Mouse (Mus musculus) cerebellum, adult 18-20 months (tissue): ENCODE data around the gene Eml6.
"Not testable (repeated sequence)": the region's sequence is repeated elsewhere in the genome, so short reads cannot be mapped to it uniquely, and the experiment has no call there.

Experiments used
- DNase-seq, 2 experiments: peaks; one replicate each; pipeline ENCODE4 v3.0.0; 2021

The Eml6 gene

DNA sequence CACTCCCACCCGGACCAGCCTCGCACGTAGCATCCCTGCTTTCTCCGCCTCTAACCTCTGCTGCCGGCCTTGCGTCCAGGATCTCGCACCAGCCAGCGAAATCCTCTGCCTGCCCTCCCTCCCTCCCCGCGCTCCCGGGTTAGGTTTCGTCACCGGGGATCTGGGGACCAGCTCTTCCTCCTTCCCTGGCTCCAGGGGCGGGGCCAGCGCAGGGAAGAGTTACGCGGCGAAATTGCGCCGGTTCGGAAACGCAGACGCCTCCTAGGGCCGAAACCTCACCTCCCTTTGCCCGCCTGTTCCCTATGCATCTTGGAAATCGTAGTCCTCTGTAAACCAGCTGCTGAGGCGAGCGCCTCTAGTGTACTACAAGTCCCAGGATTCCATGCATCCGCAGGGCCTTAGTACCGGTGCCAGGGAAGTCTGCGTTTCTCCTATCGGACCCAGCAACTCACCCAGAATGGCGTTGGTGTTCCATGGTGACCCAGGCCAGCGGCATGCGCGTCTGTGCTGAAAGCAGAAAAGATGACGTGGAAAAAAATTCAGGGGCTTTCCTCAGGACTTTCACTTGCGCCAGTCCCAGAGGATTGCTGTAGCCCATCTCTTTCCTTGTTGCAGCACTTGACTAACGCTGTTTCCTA lies at the start of gene Eml6:
Gene Eml6, minus strand, starts transcription at position 199 of the 638 bp plus-strand sequence.
- peak; percentile 96 to 99 for DNase-seq

DNA sequence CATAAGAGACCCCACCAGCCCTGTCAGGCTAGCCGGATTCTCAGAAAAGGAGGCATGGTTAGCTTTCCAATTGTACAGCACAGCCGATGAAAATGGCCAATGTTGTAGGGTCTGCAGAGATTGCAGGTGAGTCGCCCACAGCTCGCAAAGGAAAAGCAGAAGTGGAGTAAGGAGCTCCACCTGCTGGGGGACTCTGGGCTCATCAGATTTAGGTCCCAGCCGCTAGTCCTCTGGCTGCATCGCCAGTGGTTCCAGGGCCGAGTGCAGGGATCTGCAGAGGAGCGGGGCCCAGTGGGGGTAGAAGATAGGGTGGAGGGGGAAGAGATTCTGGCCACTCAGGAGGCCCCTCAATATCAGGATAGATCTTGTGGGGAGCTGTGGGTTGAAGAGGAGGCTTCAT lies 31.5 kb upstream of the Eml6 start:
- no peak for DNase-seq

GRCm38 (mm10) chr11:30025144-30025543 lies 689 bp downstream of the Eml6 start:
- DNase-seq: no peak

DNA sequence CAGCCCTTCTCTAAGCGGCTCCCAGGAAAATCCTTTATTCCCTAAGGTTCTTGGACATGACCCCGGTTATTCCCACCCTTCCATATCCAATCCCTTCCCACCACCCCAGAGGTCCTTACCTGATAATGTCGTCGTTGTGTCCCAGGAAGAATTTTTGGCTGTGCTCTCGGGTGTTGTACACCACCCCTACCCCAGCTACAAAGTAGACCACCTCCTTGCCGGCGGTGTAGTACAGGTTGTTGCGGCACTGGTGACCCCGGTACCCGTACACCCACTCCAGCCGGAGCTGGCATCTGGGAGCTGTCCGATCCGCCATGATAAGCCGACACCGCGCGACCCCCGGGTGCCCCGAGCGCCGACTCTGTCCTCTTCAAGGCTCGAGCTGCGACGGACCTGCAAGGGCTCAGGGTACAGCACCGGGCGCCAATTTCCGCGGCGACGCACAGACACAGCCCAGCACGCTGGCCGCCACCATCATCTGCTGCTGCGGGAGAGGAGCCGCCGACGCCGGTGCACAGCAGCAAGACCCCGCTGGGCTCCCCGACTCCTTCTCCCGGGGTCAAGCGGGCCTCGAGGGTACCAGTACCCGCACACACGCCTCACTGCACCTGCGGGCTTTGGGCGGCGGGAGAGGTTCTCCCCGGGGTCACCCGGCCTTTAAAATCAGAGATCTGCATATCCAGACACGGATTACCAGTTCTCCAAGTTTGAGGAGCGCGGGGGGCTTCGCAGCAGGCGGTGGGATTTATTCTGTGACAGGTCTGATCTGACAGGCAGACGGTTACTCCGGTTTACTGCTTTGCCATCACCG lies 1.4 kb downstream of the Eml6 start:
- peak; percentile 60 to 77 for DNase-seq

DNA sequence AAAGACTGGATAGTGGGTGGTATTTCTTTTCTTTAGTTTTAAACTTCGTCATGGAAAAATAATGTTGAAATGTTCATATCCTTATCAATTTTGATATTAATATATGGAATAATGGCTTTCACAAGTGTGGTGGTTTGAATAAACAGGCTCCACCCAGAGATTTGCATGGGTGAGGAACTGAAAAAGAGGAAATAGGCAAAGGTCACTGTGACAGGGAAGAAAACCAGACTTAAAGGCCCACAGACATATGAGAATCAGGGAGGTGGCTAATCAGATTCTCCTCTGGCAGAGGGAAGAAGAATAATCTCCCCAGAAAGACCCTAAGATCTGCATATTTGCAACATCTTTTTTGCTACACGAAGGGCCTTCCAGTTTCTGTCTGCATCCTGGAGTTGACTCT lies 39.6 kb downstream of the Eml6 start:
- no peak for DNase-seq

DNA sequence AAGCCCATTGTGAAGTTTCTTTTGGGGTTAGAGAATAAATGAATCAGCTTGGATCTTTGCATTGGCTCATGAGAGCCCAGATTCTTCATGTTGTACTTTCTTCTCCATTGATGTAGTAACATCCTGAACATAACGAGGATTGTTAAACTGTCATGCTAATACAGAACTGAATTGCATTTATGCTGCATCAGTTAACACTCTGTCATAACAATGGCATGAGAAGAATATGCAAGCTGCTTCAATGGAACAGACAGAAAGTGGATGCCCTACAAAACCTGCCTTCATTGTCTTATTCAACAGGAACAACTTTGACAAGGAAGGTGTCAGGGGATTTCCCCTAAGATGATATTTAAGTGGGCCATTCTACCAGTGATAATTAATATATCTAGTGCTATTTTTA lies 57.0 kb downstream of the Eml6 start:
- no peak for DNase-seq

GRCm38 (mm10) chr11:29959366-29959765 lies 66.5 kb downstream of the Eml6 start:
- no peak for DNase-seq

DNA sequence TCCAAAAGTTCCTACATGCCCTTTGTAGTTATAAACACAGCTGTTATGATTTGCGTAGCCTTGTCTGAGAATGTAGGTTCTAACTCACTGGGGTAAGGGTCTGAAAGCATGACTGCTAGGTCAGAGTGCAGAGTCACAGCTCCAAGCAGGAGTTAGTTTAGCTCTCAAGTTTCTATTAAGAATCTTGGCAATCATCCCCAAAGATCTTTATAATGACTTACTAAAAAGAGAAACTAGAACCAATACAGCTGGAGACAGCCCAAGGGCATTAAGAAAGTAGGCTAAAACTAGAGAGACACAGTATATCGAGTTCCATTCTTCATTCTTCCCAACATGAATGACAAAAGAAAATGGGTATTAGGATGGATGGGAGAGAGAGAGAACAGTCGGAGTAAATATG lies 81.2 kb downstream of the Eml6 start:
- no peak for DNase-seq

DNA sequence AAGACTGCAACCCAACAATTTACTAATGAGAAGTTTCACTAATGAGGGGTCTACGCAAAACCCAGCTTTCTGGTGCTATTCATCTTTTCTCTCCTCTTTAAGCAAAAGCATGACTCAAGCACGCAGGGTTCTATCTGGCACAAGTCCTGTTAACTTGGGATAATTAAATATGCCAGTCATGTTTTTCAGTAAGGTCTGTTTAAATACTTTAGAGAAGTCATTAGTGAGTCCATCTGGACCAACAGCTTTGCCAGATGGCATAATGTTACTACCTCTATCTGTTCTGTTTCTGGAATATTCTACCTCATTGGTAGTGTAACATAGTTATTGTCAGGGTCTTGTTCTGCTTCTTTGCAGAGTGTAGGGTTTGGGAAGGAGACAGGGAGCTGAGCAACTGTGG lies 101.5 kb downstream of the Eml6 start:
- DNase-seq: peak; percentile 17 to 25

GRCm38 (mm10) chr11:29923851-29924250 lies 102.0 kb downstream of the Eml6 start:
- DNase-seq: no peak

- DNase-seq: peak; percentile 49 to 50
Observed at GRCm38 (mm10) chr11:29913180-29913579, 112.7 kb downstream of the Eml6 start.

- no peak for DNase-seq
Observed at GRCm38 (mm10) chr11:29909330-29909729, 116.5 kb downstream of the Eml6 start.

DNA sequence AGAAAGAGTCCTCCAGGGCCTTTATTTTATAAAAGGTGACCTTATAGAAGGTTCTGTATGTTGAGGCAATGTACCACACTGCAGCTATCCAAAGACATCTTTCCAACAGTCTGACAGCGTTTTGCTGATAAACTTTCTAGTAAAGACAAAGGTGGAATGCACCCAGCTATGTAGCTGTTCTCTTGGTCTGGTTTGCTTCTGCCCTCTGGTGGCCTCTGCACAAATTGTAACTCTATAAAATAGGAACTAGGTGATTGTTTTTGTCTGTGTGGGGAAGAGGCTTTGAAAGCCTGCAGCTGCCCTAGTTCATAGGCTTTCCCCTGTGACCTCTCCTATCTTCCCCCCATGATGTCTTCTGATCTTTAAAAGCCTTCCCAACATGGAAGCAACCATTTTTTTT lies 140.7 kb downstream of the Eml6 start:
- peak; percentile 60 to 66 for DNase-seq

DNA sequence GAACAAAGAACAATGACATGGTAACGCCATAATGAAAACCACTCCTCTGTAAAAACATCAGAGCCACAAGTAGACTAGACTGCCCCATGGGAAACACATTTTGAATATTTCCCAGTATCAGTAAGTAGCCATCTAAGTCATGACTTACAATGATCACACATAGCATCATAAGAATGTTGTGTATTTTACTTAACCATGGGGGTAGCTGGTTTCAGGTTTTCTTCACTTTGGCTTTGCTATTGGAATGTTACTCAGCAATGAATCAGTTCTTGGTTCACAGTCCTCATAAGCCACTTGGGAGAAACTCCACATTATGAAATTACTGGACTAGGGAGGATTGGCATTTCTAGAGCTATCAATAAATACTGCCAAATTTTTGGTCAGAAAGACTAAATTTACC lies 141.5 kb downstream of the Eml6 start:
- no peak for DNase-seq

- no peak for DNase-seq
Observed at GRCm38 (mm10) chr11:29883024-29883423, 142.8 kb downstream of the Eml6 start.

- no peak for DNase-seq
Observed at GRCm38 (mm10) chr11:29879641-29880040, 146.2 kb downstream of the Eml6 start.

GRCm38 (mm10) chr11:29877981-29878380 lies 147.9 kb downstream of the Eml6 start:
- DNase-seq: no peak

DNA sequence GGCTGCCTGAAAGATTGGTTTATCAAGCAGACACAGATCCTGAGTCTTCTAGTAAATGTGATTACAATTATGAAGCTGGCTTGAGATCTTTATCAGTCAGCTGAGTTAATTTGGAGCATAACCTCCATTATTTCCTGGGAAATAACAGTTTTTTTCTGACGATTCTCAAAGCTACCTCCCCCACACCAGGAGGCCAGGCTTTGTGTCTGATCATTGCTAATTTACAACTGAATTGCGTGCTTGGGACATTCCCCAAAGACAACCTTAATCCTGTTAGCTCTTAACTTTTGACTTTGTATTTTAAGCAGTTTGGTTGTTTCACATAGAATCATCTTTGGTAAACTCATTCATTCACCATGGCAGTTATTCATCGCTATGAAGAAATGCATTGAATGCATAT lies 148.6 kb downstream of the Eml6 start:
- no peak for DNase-seq

- not testable (repeated sequence) for DNase-seq
Observed at GRCm38 (mm10) chr11:29874781-29875180, 151.1 kb downstream of the Eml6 start.

- DNase-seq: no peak
Observed at GRCm38 (mm10) chr11:29870174-29870573, 155.7 kb downstream of the Eml6 start.

DNA sequence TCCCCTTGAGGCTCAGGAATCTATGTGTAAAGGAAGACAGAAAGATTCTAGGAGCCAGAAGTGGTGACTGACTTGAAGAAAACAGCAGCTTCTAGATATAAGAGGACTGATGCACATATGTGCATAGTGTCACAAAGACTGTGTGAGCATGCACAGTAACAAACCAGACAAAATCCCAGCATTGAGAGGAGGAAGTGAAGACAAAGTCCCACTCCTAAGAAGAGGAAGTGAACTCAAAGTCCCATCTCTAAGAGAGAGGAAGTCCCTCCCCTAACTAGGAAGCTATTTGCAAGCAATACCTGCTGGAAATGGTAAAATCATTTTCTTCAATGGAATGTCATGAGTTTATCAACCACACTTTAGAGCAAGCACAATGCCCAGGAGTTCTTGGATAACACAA lies 161.6 kb downstream of the Eml6 start:
- DNase-seq: no peak

DNA sequence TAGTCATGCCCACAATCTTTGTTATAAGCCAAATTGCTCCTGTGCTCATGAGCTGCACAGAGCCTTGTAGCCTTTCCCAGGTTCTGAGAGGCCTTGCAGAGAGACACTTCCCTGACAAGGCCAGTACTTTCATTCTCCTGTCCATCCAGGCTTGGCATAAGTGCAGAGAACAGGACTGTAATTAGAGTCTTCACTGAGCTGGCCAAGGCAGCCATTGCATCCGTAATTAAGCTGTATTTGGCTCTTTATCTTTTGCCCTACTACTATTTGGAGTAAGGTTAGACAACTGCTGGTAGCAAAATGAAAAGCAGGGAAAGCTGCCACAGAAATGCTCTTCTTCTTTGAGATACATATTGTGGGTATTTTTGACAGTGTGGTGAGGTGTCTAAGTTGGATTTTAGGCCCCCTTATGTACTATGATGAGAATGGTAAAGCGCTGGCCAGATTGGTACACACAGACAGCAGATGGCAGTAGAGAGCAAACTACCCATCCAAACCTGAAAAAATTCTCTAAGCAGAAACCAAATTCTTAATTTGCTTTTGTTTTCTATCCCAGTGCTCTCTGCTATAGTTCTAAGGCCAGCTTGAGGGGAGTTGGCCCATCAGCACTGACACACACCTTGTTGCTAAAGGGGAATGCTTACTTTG lies 164.0 kb downstream of the Eml6 start:
- DNase-seq: peak; percentile 40 to 57

GRCm38 (mm10) chr11:29861040-29861439 lies 164.8 kb downstream of the Eml6 start:
- no peak for DNase-seq
